Mouse (Mus musculus): ENCODE measurements at regions not wholly inside any gene's neighbourhood (a gene's known extent, or its start where the extent isn't known, plus 50 kb on each side); places are given as distances from the start of the nearest gene placed in this dataset.

DNA sequence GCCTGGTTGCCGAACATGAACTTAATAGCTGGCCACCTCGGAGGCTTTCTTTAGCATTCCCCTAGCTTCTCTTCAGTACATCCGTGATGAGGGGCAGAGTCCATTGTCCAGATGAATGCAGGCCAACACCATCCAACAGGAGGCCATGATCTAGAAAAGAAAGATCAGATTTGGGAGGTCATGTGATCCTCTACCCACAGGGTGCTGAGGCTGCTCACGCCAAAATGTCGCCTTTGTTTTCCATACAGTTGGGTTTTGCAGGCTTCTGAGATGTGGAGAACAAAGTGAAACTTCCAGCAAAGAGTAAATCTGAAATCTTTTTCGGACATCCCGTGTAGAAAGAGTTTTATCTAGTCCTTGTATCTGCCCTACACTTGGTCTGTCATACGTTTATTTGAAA lies 55.2 kb upstream of the Zeb2 start:
- DNase-seq: no peak

- no peak for DNase-seq
Measured at GRCm38 (mm10) chr2:45171520-45172173, 54.5 kb upstream of the Zeb2 start.

- DNase-seq: no peak
Measured at GRCm38 (mm10) chr2:45170272-45170671, 53.1 kb upstream of the Zeb2 start.

- no peak for DNase-seq
Measured at GRCm38 (mm10) chr2:45169429-45170070, 52.4 kb upstream of the Zeb2 start.

GRCm38 (mm10) chr2:45168606-45169005 lies 51.4 kb upstream of the Zeb2 start:
- DNase-seq: no peak
